ENCODE assay signal across 7 mouse cellular contexts in genomic region chr7:80405188-80405695, GRCm38 (mm10). TPM values are rescaled to one million over a fixed set of nuclear protein-coding genes. Genes with fewer than 3 reads are reported as not detected.
DNase-seq lines count a peak whose midpoint lies in the region; ATAC-seq and TF ChIP-seq lines count a peak whose summit lies in the region.

Gene Furin (minus strand): TSS chr7:80405436.

- H3K4me2 ChIP-seq in lung, postnatal 0 days (replicated peaks; ENCODE audit: low read depth, low read length): no peak within 1 kb of the TSS
- H3K4me2 ChIP-seq in stomach, embryonic 15.5 days: no peak within 1 kb of the TSS

- H3K27ac ChIP-seq in lung, postnatal 0 days (ENCODE audit: low read length): peak within 1 kb of the TSS; percentile 98; the same call in 1 of the 2 replicates
- H3K27ac ChIP-seq in stomach, embryonic 15.5 days: no peak within 1 kb of the TSS

- ATAC-seq in lung, postnatal 0 days: no peak
- no peak for ATAC-seq in erythroblast, adult 5-6 weeks (replicated peaks; ENCODE audit: low FRiP score, poor library complexity, severe bottlenecking)
- ATAC-seq in hematopoietic stem cell, adult 5-6 weeks (replicated peaks in 1 of 2; ENCODE audit: insufficient read depth in 1 of 2, low FRiP score in 2 of 2, low TSS enrichment in 1 of 2, low read depth in 1 of 2, poor library complexity in 2 of 2, severe bottlenecking in 2 of 2): no peak
- ATAC-seq in stomach, embryonic 15.5 days (ENCODE audit: insufficient read depth, low FRiP score, low read depth): no peak

- 61% methylated on average over 9 of the region's 9 CpGs for WGBS in lung, postnatal 0 days
- WGBS in stomach, embryonic 15.5 days: 73% methylated on average over 9 of the region's 9 CpGs

- TF ChIP-seq EP300 in lung, postnatal 0 days (IDR thresholded peaks at IDR 0.05): no peak

- H3K9me3 ChIP-seq in lung, postnatal 0 days (ENCODE audit: low read length): no peaks in the 10 kb centered on the region
- no peaks in the 10 kb centered on the region for H3K9me3 ChIP-seq in stomach, embryonic 15.5 days

- H3K4me3 ChIP-seq in lung, postnatal 0 days (ENCODE audit: low read depth, low read length): no peak within 1 kb of the TSS
- H3K4me3 ChIP-seq in stomach, embryonic 15.5 days (replicated peaks): no peak within 1 kb of the TSS

- TF ChIP-seq CTCF in lung, postnatal 0 days (IDR thresholded peaks at IDR 0.05): no peak

- no peak within 1 kb of the TSS for H3K9ac ChIP-seq in lung, postnatal 0 days (replicated peaks; ENCODE audit: low read depth)
- no peak within 1 kb of the TSS for H3K9ac ChIP-seq in stomach, embryonic 15.5 days

- H3K27me3 ChIP-seq in lung, postnatal 0 days (replicated peaks; ENCODE audit: insufficient read depth, low read length): no peaks in the 10 kb centered on the region
- no peaks in the 10 kb centered on the region for H3K27me3 ChIP-seq in stomach, embryonic 15.5 days (replicated peaks)

- H3K36me3 ChIP-seq in lung, postnatal 0 days (ENCODE audit: insufficient read depth, low read length): no peaks in the 10 kb centered on the region
- no peaks in the 10 kb centered on the region for H3K36me3 ChIP-seq in stomach, embryonic 15.5 days

- no peak for DNase-seq in lung, postnatal 0 days (ENCODE audit: low spot score)
- DNase-seq in lung, postnatal 25 days (ENCODE audit: low spot score): no peak
- no peak for DNase-seq in cerebellum, adult 18-20 months
- no peak for DNase-seq in right cerebral cortex, postnatal 10 days (ENCODE audit: low spot score in 2 of 2)

- H3K4me1 ChIP-seq in lung, postnatal 0 days (ENCODE audit: insufficient read depth, low read depth, low read length): peaks cover 17% of the 10 kb centered on the region; the same call in 1 of the 2 replicates
- H3K4me1 ChIP-seq in stomach, embryonic 15.5 days: peaks cover 23% of the 10 kb centered on the region

RNA-seq across cellular contexts. Expression of gene Furin, which starts in this region (rescaled TPM):
- 24.4 and 27.3 TPM in 2 replicates for polyA plus RNA-seq in lung, postnatal 0 days (2015; fragmentation: Nextera tagmentation; extraction: Ambion mirVana)
- 23.0 and 23.1 TPM in 2 replicates for total RNA-seq in erythroblast, adult 5-6 weeks (2015; ENCODE audit: low replicate concordance)
- total RNA-seq in erythroblast, adult 5-6 weeks (2017; ENCODE audit: low replicate concordance): 29.1 and 33.5 TPM in 2 replicates
- 11.7 and 14.1 TPM in 2 replicates for total RNA-seq in hematopoietic stem cell, adult 5-6 weeks (2017)
- polyA plus RNA-seq in stomach, embryonic 15.5 days (2015; fragmentation: Nextera tagmentation; extraction: Ambion mirVana): 11.6 and 12.5 TPM in 2 replicates
